Mouse (Mus musculus) sigmoid colon, adult 10 weeks (tissue): ENCODE results near the gene Vamp8. TPM values are rescaled to one million over a fixed set of nuclear protein-coding genes. Genes with fewer than 3 reads are reported as not detected.

Source experiments
- polyA plus RNA-seq: library from polyadenylated mRNA; stranded (reverse); fragments of 350-450 nt; fragmentation: Illumina TruSeq; extraction: RNeasy Lipid Tissue Mini Kit (QIAGEN cat#74804); gene quantifications from one replicate; pipeline ENCODE4 v1.2.3, GENCODE M21; 2014; ENCODE audit warnings: low read depth, low replicate concordance

Gene Vamp8
- 88.6 TPM for polyA plus RNA-seq

GRCm38 (mm10) chr6:72389941-72390771 lies at the start of gene Vamp8:
TSS of gene Vamp8 (minus strand) at chr6:72390703.

DNA sequence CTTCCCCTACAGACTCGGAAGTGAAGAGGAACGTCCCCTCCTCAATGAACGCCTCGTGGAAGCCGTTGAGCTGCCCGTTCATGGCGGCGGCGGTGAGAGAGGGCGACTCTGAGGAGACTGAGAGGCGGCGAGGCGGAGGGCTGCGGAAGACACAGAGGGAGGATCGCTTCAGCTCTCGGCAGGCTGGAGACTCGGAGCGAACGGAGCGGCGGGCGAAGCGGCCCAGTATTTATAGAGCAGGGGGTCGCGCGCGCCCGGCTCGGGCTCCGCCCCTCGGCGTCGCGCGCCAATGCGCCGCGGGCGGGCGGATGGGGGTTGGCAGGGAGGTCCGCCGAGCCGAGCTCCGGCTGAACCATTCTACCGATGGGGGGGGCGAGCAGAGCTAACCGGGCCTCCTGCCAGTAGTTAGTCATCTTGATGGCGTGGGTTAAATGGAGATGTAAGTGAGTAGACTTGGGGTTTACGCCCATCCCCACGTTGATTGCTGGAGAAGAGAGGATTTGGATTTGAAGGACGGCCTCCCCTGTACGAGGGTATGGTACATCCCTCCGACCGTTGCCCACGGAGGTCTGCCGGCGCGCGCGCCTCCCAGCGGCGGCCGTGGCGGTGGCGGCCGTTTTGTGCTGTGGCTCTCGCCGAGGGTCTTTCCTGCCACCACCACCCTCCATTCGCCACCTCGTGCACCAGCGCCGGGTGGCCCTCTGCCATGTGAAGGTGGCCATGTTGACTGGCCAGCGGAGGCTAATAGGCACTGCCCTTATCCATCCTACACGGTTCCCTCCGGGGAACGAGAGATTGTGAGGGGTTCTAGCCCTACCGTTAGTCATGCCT lies 49.1 kb upstream of the Vamp8 start, which contains the start of gene Mat2a:
Gene Mat2a, minus strand, starts transcription at position 204 of the 831 bp plus-strand sequence.

DNA sequence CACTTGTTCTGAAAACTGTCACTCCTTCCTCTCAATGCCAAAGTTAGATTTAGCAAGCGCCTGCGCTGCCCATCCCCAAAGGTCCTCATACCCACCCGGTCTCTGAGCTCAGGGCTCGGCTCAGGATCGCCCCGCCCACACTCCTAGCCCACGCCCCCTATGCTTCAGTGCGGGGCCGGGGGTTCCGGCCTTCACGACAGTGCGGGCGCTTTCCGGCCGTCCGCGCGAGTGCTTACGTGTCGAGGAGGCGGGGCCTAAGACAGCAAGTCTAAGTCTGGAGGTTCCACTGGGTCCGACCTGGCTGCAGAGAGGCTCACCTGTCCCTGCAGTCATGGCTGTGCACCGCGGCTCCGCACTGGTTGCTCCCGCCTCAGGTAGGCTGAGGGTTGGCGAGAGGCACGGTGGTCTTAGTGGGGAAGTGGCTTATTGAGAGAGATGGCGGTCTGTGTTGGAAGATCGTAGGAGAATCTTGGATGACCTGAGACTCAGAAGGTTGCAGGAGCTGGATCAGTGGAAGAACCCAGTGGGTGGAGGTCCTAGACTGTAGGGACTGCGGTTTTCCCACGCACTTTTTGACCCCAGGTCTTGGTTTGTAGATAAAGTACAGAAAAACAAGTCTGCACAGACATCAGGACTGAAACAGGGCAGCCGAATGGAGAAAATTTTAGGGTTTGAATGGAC lies 23.7 kb upstream of the Vamp8 start, which contains the start of gene Ggcx:
Gene Ggcx, plus strand, starts transcription at position 233 of the 681 bp plus-strand sequence.

DNA sequence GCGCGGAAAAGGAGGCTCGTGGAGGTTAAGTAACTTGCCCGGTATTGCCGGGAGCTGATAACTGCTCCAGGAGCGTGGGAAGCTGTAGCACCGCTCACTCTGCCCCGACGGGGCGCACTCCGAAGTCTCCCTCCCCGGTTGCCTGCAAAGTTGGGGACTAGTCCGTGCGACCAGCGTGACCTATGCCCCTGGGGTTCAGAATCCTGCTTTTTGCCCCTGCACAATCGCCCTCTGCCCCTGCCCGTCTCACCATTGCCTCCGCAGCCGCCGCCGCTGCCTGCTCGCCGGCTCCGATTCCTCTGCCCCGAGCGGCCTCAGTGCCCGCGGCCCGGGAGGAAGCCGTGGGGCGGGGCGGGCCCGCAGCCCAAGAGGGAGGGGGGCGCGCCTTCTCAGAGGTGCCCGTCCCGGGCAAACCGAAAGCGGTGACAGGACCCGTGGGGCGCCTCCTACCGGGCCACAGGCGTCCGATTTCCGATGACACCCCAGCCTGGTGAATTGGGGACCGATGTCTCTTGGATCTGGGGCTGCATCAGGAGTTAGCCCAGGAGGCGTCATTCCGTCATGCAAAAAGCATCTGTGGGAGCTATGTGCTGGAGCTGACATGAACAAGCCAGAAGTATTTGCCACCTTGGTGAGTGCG lies 10.3 kb downstream of the Vamp8 start, which contains the start of gene Vamp5:
Gene Vamp5, minus strand, starts transcription at position 338 of the 640 bp plus-strand sequence.

DNA sequence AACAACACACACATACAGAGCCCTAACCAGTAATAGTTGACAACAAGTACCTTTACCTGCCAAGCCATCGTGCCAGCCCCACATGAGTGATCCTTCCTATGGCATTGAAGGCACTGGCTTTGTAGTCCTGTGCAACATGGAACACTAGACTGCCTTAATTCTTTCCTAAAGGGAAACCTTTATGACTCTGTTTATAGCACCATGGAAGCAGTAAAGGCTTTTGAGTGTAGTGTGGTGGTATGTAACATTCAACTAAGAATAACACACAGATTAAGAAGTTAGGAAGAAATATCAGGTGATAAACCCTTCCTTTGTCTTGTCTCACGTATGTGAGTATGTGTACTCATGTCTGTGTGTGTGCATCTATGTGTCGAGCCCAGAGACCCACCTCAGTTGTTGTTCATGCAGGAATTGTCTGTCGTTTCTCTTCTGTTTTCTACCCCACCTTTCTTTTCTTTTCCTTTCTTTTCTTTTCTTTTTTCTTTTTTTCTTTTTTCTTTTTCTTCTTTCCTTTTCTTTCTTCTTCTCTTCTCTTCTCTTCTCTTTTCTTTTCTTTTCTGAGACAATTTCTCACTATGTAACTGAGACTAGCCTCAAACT lies 23.6 kb downstream of the Vamp8 start, which contains the start of gene Rnf181:
Gene Rnf181, minus strand, starts transcription at position 113 of the 600 bp plus-strand sequence.

DNA sequence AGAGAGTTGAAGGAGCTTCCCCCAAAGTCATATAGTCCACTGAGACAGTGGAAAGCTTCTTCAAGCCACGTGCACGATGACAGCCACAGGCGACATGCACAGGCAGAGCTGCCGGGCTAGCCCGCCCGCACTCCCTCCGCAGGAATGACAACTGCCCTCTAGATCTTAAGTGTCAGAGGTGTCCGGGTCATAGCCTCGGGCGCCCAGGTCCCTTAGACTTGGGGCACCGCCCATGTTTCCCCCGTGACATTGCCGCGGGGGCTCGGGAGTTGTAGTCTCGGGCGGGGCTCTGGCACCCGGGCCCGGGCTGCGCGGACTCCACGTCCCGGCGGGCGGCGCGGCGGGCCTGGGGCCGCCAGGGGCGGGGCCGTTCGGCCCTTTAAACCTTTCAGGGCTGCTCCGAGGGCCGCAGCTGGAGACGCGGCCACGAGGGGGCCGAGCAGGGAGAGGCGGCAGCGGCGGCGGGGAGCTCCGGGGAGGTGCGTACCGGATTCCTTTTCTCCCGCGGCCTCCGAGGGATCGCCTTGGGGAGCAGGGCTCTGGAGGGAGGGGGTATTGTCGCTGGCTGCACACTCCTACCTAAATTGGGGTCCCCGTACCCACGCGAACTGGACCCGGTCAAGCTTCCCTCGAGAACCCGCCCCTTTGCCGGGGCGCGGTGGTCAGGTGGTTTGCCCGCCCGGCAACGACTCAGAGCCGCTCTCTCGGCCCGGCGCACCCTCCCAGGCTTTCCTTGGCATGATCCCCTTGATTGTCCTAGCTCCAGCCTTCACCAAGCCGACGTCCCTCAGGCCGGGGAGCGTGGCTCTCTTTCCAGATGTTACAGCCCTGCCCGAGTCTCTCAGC lies 35.2 kb downstream of the Vamp8 start, which contains the start of gene Tmem150a:
Gene Tmem150a, plus strand, starts transcription at position 382 of the 846 bp plus-strand sequence.

DNA sequence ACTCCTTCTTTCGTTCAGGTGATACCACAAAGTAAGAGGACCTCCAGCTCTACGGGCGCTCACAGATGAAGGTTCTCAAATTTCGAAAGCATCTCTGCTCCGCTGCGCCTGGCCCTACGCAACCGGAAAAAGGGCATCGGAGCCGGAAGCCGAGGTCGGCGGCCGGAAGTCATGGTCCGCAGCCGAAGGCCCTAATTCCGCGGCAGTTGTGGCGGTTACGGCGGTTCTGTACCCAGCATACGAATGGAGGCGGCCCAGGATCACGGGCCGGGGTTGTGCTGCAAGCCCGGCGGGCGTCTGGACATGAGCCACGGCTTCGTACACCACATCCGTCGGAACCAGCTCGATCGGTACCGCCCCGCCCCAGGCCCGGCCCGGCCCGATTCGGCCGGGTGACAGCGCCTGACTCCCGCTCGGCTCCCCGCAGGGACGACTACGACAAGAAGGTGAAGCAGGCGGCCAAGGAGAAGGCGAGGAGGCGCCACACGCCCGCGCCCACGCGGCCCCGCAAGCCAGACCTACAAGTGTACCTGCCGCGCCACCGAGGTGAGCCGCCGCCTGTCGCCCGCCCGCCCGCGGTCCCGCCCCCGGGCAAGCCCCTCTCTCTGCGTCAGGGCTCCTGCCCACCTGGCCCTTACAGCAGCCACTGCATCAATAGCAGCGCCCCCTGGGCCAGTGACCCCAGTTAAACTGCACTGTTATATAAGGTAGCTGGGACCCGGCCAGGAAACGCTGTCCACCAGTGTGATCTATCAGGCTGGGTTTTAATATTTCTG lies 43.1 kb downstream of the Vamp8 start, which contains the start of gene 0610030E20Rik:
Gene 0610030E20Rik, plus strand, starts transcription at position 152 of the 776 bp plus-strand sequence.

DNA sequence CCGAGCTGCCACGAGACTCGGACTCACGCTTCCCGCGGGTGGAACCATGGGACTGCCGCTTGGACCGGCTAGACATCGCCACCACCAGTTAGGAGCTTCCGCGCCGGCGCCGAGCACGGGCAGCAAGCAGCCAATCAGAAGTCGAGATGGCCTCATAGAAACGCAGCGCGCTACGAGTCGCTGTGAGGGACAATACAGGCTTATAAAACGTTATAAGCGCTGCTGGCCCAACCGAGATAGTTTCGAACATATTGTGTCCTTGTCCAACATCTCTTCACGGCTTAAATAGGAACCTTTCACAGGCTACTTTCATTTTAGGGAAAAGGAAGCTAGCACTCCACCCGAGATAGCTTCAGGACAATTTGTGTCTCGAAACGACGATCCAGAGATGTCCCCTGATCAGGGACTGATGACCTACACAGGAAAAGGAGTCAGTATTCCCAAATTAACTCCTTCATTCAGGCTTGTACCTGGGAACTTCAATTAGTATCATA lies 45.4 kb downstream of the Vamp8 start, which contains the start of gene Usp39:
Gene Usp39, minus strand, starts transcription at position 111 of the 494 bp plus-strand sequence.

Other genes with a start within 250 kb of the Vamp8 start
- not detected for gene Atoh8, start 155.1 kb downstream of the Vamp8 start, polyA plus RNA-seq
- not detected for gene Sftpb, start 86.1 kb downstream of the Vamp8 start, polyA plus RNA-seq
- gene Usp39, start 45.5 kb downstream of the Vamp8 start, polyA plus RNA-seq = 29.1 TPM
- gene 0610030E20Rik, start 43.4 kb downstream of the Vamp8 start, polyA plus RNA-seq = 62.5 TPM
- not detected for gene Tmem150a, start 35.3 kb downstream of the Vamp8 start, polyA plus RNA-seq
- gene Rnf181, start 23.7 kb downstream of the Vamp8 start, polyA plus RNA-seq = 125 TPM
- gene Vamp5, start 10.2 kb downstream of the Vamp8 start, polyA plus RNA-seq = 0.16 TPM
- gene Ggcx, start 23.6 kb upstream of the Vamp8 start, polyA plus RNA-seq = 25.0 TPM
- 872 TPM for gene Mat2a, start 48.9 kb upstream of the Vamp8 start, polyA plus RNA-seq
- gene Sh2d6, start 131.0 kb upstream of the Vamp8 start, polyA plus RNA-seq = 0.69 TPM
- 1.5 TPM for gene Capg, start 153.7 kb upstream of the Vamp8 start, polyA plus RNA-seq
- gene Elmod3, start 207.7 kb upstream of the Vamp8 start, polyA plus RNA-seq = 8.0 TPM
- 12.1 TPM for gene Retsat, start 207.8 kb upstream of the Vamp8 start, polyA plus RNA-seq
- gene Tgoln1, start 226.3 kb upstream of the Vamp8 start, polyA plus RNA-seq = 1,442 TPM